Mouse (Mus musculus): ENCODE measurements around the gene 4921530L21Rik.

4921530L21Rik gene

DNA sequence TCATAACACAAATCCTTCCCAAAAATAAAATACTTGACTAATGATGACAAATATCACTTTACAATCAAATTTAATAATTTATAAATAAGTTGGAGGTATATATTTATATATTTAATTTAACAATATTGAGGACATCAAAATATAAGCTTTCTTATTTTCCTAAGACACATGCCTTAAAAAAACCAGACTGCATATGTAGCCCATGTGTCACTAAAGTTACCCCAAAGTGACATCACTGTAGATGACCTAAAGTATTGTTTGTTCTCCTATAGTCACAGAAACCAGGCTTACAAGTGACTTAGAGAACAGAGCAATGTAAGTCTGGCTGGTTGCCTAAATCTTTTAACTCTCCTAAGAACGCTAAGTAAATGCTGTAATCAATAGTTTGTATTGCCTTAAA lies at the start of gene 4921530L21Rik:
4921530L21Rik (plus strand) TSS at position 301 of the 400 bp plus-strand sequence.
- DNase-seq (ENCODE audit: low spot score): no peak

DNA sequence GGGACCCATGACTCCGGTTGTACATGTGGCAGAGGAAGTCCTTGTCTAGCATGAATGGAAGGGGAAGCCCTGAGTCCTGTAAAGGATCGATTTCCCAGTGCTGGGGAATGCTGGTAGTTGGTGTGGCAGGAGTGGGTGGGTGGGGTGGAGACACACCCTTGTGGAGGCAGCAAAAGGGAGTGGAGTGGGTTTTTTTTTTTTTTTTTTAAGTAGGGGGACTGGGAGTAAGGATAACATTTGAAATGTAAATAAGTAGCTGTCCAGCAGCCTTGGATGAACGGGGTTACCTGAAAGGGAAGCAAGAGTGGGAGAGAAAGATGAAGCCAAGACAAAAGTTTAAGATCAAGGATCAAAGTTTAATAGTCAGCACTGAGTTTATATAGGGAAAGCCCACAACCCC lies 47.2 kb upstream of the 4921530L21Rik start:
- no peak for DNase-seq (ENCODE audit: low spot score)

DNA sequence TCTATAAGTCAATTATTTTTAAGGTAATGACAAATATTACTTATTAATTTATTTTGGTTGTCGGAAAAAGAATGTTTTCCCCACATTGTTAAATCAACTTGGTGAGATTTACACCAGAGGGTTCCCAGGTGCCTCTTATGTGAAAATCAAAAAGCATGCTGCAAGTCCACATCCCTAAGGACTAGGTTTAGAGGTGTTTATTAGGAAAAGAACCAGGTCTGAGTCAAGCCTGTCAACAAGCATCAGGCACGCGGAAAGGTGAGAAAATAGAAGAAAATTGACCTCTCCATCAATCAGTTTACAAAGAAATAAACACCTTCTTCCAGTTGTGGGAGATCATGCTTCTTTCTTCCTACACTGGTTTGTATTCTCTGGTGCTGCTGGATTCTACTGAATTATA lies 18.1 kb upstream of the 4921530L21Rik start:
- no peak for DNase-seq (ENCODE audit: low spot score)

DNA sequence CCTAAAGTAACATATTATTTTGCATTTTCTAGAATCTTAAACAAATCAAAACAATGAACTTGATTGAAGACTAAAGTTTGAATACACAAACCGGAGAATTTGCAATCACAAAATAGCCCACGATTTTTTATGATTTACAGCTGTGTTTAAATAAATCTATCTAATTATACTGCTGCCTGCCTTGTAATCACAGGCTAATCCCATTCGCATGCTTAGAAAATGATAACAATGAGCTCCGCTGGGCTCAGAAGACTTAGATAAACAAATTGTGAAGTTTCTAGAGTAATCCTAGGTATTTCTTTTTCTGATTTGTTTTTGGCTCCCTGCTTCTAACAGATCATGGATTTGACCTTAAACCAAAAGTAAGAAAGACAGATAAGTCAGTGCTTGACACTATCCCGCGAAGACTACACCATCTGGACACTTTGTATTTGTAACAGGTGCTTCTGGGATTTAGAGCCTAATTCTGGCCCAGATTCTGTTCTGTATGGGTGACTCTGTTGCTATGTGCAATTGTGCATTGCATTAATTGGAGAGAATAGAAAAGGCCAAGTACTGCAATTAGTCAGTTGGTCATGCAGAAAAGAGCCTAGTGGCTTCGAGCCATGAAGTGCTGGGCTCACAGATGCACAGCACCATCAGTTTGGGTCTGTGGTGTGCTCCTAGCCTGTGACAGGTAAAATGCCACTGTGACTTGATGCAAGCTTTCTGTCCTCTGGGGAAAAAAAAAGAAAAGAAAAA lies 15.2 kb upstream of the 4921530L21Rik start:
- no peak for DNase-seq (ENCODE audit: low spot score)

DNA sequence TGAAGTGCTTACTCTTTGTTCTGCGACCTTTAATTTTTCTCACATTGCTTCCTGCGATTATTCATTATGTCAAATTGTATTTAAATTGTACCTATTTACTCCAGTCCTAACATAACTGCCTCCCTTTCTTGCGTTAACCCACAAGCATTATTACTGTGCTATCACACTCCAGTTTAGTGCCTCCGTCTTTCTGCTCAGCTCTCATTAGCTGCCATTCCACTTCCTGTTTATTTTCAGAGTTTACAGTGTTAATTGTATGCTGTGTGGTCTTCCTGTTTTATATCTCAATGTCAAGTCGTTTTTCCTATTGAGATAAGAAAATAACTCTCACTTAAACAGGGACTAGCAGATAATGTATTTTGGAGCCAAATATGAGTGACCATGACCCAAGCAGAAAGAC lies 9.0 kb upstream of the 4921530L21Rik start:
- no peak for DNase-seq (ENCODE audit: low spot score)

DNA sequence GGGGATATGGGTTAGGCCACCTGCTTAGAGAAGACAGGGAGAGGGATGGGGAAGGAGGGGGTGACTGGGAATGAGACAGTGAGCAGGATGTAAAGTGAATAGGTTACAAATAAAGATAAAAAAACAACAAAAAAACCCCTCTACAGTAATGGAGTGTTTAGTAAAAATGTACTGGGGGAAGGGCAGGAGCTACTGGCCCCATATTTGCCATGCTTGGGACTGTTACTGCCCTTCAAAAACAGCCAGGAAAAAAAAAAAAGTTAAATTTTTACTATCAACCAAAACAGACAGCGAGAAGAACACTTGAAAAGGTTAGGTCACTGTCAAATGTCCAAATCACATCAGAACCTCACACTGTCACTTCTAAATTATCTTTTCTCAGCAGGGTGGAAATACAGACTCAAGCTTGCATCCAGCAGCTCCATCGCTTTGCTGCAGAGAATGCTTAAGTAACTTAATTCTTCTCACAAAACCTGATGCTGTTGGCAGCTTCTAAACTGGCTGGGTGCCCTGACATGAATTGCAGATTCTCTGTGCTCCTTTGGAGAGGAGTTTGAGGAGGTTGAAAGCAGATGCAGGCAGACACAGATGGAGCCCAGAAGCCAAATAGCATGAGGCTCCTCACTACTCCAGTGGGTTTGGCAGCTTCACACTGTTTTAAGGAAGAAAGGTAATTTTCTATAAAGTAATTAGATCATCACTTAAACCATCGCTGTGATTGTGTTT lies 4.1 kb upstream of the 4921530L21Rik start:
- no peak for DNase-seq (ENCODE audit: low spot score)

DNA sequence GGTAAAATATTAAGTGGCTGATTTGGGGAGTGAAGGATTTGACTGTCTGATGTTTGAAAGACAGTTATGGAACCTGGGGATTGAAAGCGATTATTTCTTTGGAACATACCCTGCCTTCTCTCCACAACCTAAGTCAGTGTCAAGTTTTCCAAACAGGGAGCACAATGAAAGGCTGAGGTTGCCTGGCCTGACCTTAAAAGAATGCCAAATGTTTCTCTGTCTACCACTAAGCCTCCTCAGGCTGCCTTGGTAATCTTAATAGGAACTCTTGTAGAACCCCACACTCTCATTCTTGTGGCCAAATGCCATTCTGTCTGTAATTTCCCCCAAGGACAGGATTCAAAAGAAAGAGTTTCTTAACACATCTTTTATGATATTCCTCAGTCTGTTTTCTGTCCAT lies 3.5 kb upstream of the 4921530L21Rik start:
- DNase-seq (ENCODE audit: low spot score): no peak

DNA sequence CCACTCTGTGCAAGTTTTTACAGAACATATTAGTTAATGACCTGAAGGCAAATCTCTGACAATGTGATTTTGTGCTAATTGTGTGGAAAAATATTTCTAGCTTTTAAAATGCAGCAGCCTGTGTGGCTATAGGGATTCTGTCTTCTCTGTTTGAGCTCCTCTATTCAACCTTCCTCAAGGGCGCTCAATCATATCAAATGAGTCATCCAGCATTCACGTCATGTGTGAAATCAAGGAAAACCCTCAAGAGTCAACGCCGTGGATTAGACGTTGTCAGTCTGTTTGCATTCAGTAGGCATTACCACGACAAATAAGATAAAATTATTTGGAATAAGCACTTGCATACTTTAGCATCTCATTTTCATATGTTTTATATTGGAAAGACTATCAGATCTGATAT lies 18.4 kb downstream of the 4921530L21Rik start:
- no peak for DNase-seq (ENCODE audit: low spot score)

DNA sequence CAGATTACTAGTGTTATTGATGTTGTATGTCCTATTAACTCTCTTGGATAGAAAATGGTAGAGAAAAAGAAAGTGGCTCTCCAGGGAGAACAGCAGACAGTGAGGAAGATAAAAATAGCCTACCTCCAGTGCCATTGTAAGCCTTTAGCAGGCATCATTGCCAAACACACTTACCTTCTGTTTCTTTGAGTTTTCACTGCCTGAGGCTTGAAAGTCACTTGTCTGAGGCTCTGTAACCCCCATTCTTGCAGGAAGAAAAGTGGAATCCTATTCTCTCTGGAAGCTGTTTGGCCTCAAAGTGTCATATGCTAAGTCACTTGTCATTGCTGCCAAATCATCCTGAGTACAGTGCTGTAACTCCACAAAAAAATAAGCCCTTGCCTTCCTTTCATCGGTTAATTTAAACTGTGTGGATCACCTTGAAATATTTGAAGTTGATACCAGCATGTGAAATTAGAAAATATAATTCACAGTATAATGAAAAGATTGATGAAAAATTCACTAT lies 23.6 kb downstream of the 4921530L21Rik start:
- DNase-seq (ENCODE audit: low spot score): no peak

DNA sequence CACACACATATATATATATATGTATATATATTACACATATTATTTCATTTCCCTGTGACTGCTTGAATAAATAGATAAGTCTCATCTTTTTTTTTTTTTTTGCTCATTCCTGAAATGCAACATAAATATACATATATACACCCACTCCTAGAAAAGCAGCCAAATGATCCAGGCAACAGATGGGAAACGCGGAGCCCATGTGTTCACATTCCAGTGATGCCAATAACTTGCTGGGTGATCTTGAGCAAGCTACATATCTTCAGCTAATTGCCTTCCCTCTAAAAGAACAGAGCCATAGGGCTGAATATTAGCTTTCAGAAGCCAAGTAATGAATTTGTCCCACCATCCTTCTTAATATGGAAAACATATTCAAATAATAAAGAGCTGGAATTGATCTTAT lies 32.2 kb downstream of the 4921530L21Rik start:
- DNase-seq (ENCODE audit: low spot score): no peak

DNA sequence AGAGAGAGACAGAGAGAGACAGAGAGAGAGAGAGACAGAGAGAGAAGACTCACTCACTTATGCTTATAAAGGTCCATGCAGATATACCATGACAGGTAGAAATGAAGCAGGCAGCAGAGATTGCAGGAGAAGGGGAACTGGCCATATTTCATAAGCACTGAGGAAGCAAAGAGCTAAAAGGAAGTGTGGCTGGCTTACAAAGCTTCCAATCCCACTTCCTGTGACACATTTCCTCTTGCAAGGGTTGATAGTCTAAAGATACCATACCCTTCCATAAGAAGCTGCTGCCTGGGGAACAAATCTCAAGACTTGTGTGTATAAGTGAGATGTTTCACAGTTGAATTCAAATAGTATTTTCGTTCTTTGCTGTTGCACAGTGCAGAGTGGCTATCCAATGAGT lies 45.7 kb downstream of the 4921530L21Rik start:
- no peak for DNase-seq (ENCODE audit: low spot score)

DNA sequence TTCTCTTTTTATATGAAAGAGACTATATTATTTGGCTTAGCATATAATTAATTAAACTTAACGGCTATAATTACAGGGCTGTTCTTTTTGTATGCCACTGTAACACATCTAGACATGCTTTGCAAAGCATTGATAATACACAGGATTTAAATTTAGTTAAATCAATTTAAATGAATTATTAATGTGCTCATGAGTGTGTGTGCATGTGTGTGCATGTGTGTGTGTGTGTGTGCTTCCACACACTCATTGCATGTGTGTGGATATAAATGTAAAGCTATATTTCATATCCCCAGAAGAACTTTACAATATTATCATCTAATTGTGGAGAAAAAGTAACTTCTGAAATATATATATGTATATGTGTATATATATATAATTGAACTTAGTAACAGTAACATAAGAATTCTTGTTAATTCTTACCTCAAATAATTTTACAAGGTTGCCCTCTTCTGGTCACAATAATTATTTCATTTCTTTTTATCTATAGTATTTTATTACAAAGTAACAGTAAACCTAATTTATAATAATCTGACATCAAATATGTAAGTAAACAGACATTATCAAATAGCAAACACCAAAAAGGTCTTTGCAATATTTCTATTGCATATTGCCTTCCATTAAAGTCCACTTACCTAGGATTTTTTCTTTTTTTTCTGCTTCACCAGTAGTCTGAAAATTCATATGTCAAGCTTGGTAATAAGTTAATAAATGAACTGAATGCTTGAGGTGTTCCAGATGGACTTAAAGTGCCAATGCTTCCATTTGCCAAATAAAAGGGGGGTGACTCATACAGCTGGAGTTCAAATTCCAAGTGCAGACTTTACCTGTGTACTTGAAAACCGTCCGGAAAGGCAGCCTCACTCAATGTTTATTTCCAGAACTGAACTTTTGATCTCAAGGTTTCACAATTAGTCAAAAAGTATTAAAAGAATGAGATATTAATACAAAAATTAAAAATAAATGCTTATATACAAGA lies 47.0 kb downstream of the 4921530L21Rik start:
- no peak for DNase-seq (ENCODE audit: low spot score)

Data from ovary, adult 18-20 months (tissue).